Mouse (Mus musculus) A20 (cell line): ENCODE measurements at regions not wholly inside any gene's neighbourhood (a gene's known extent, or its start where the extent isn't known, plus 50 kb on each side); places are given as distances from the start of the nearest gene placed in this dataset.

ENCODE experiments used
- DNase-seq: peaks from one replicate; pipeline ENCODE4 v3.0.0-alpha.2; 2011; ENCODE audit warnings: low read depth, low spot score

GRCm38 (mm10) chr16:53480664-53481063, 1026.8 kb upstream of the Alcam start:
- no peak for DNase-seq

GRCm38 (mm10) chr16:53439511-53439910, 985.6 kb upstream of the Alcam start:
- DNase-seq, result no peak

- no peak for DNase-seq
Observed at GRCm38 (mm10) chr16:53418416-53418815, 964.5 kb upstream of the Alcam start.

DNA sequence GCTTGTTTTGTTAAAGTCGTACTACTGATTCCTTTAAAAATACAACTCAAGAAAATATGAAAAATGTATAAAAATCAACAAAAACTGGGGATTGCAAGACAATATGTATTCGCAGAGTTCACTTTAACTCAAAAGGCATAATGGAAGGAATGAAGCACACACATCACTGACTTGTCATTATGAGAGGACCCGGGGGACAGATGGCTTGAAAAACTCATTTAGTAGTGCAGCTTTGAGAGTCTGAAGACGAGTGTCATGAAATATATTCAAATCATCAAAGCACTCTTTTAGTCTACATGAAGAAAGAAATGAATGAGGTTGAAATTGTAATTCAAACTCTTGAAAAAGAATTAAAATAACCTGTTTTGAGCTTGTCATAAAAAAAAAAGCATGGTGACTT, 931.3 kb upstream of the Alcam start:
- DNase-seq, result no peak

DNA sequence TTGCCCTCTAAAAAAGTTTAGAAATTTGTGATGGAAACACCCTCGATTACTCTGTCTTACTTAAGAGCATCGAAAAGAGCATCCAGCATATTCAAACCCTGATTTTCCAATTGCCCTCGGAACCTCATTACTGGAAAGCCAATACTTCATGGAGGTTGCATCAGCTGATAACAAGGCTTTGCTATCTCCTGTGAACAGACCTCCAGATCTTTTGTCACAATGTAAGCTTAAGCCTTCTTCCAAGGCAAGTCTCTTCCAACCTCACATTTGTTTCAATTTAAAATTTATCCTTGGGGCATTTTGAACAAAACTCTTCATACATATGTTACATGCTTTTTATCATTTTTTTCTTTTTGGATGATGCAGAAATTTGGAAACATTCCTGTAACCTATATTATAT, 888.3 kb upstream of the Alcam start:
- no peak for DNase-seq

GRCm38 (mm10) chr16:53326353-53326752, 872.5 kb upstream of the Alcam start:
- DNase-seq, result no peak

DNA sequence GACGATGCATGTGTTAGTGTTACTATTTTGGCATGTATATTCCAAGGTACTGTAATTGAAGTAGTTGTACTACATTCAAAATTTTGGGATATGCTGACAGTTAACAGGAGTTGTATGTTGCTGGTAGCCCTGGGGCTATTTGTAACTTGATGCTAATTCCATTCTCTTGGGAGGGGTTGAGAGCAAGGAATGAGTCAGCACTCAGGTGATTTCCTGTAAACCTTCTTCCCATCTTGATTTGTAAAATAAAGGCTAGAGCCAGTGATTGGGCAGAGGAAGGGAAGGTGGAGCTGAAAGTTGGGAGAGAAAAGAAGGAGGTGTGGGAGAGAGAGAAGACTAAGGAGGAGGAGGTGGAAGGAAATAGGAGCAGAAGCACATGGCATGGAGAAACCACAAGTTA, 838.2 kb upstream of the Alcam start:
- no peak for DNase-seq

GRCm38 (mm10) chr16:53282014-53282413, 828.1 kb upstream of the Alcam start:
- DNase-seq, result no peak

- DNase-seq, result peak; percentile 65
Observed at GRCm38 (mm10) chr16:53266116-53266515, 812.2 kb upstream of the Alcam start.

DNA sequence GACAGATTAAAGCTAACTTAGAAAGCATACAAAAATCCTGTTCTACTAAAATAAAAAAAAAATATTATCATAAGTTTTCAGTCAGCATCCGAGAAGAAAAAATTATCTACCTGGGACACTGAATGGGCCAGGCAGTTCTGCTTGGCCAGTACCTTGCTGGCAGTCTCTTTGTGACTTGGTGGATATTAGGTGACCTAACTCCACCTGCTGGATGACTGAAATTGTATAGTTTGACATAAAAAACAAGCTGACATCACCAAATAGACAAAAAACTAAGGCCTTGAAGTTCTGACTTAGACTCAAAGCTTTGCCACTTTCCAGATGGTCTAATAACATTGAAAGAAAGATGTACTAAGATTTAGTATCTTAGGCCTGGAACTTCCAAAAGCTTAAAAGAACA, 791.5 kb upstream of the Alcam start:
- peak; percentile 25 for DNase-seq

DNA sequence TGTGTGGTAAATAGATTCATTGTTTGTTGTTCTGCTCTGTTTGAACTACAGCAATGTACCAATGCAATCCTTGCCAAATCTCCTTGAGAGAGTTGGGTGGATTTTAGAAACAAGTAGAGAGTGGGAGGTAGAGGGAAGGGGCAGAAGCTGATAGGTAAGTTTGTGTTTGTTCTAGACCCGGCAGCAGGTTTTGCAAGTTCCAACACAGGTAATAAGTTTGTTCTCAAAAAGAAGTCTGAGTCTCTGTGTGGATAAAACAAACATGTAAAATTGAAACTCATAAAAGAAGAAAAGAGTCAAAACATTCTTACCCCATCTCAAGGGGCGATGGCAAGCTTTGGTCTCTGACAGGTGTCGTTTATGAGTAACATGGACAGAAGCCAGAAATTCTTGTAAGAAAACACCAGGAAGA, 788.3 kb upstream of the Alcam start:
- DNase-seq, result no peak

- no peak for DNase-seq
Observed at GRCm38 (mm10) chr16:53218886-53219285, 765.0 kb upstream of the Alcam start.

GRCm38 (mm10) chr16:53201449-53201848, 747.6 kb upstream of the Alcam start:
- DNase-seq, result no peak

GRCm38 (mm10) chr16:53186444-53186843, 732.6 kb upstream of the Alcam start:
- DNase-seq, result no peak

GRCm38 (mm10) chr16:53156352-53156751, 702.5 kb upstream of the Alcam start:
- no peak for DNase-seq

- no peak for DNase-seq
Observed at GRCm38 (mm10) chr16:53130677-53131076, 676.8 kb upstream of the Alcam start.

- no peak for DNase-seq
Observed at GRCm38 (mm10) chr16:53108726-53109125, 654.9 kb upstream of the Alcam start.

- DNase-seq, result peak; percentile 3
Observed at GRCm38 (mm10) chr16:53095396-53095929, 641.6 kb upstream of the Alcam start.

DNA sequence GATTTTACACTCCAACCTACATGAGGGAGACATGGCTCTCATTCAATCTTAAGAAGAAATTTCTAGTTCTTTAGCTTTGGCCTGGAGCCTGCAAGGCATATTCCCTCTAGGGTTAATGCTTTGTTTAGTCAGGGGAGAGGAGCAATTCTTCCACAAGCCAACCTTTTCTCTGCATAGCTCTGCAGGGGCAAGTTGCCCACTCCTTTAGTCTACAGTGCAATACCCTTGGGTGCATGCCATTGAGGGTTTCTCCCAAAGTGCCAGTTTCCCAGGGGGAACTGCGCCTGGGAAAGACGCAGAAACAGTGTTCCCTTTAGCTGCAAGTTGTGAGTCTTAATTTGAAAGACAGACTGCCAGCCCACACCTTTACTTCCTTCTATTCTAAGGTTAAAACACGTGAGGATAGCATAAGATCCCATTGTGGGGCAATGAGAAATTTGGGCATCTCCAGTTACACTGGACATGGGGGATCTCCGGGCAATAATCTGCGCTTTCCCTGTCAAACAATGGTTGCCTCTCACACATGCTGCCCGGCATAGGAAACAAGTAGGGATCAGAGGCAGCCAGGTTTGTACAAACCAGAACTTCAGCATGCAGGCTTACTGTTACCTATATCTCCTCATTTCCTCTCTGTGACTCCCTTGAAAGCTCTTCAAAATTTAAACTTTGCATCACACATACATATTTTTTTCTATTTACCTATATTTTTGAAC, 620.1 kb upstream of the Alcam start:
- no peak for DNase-seq

GRCm38 (mm10) chr16:53071887-53072682, 618.2 kb upstream of the Alcam start:
- no peak for DNase-seq

GRCm38 (mm10) chr16:53064151-53064550, 610.3 kb upstream of the Alcam start:
- no peak for DNase-seq

GRCm38 (mm10) chr16:53063061-53063460, 609.2 kb upstream of the Alcam start:
- DNase-seq, result no peak

GRCm38 (mm10) chr16:53026056-53026455, 572.2 kb upstream of the Alcam start:
- DNase-seq, result no peak
